Mouse (Mus musculus) retina, postnatal 1 day (tissue): ENCODE measurements around the gene Cd300lg.

Experiments used
- DNase-seq: peaks from one replicate; pipeline ENCODE4 v3.0.0-alpha.2; 2012

The Cd300lg gene

GRCm38 (mm10) chr11:102026694-102027360, 14.5 kb upstream of the Cd300lg start:
- DNase-seq = peak; percentile 96

GRCm38 (mm10) chr11:102027361-102028017, 13.8 kb upstream of the Cd300lg start:
- peak; percentile 57 for DNase-seq

- no peak for DNase-seq
Measured at GRCm38 (mm10) chr11:102028087-102028816, 13.1 kb upstream of the Cd300lg start, which contains the start of gene Mpp3. Gene Mpp3 (minus strand): TSS chr11:102028461.

GRCm38 (mm10) chr11:102029304-102029703, 12.0 kb upstream of the Cd300lg start:
- DNase-seq = no peak

GRCm38 (mm10) chr11:102029966-102030365, 11.3 kb upstream of the Cd300lg start:
- DNase-seq = peak; percentile 69

GRCm38 (mm10) chr11:102031149-102031548, 10.2 kb upstream of the Cd300lg start:
- no peak for DNase-seq

- no peak for DNase-seq
Measured at GRCm38 (mm10) chr11:102033055-102033591, 8.2 kb upstream of the Cd300lg start.

GRCm38 (mm10) chr11:102034887-102035286, 6.4 kb upstream of the Cd300lg start:
- peak; percentile 37 for DNase-seq

GRCm38 (mm10) chr11:102035456-102035960, 5.8 kb upstream of the Cd300lg start:
- no peak for DNase-seq

- no peak for DNase-seq
Measured at GRCm38 (mm10) chr11:102036336-102036735, 5.0 kb upstream of the Cd300lg start.

GRCm38 (mm10) chr11:102037789-102038188, 3.5 kb upstream of the Cd300lg start:
- DNase-seq = no peak

GRCm38 (mm10) chr11:102039487-102040137, 1.7 kb upstream of the Cd300lg start:
- DNase-seq = peak; percentile 67

- DNase-seq = peak; percentile 95
Measured at GRCm38 (mm10) chr11:102040138-102040524, 1.2 kb upstream of the Cd300lg start.

- peak; percentile 33 for DNase-seq
Measured at GRCm38 (mm10) chr11:102040646-102041045, 663 bp upstream of the Cd300lg start.

GRCm38 (mm10) chr11:102042971-102043370, 1.7 kb downstream of the Cd300lg start:
- DNase-seq = no peak

- no peak for DNase-seq
Measured at GRCm38 (mm10) chr11:102043381-102043780, 2.1 kb downstream of the Cd300lg start.

- DNase-seq = no peak
Measured at GRCm38 (mm10) chr11:102044691-102045212, 3.4 kb downstream of the Cd300lg start.

GRCm38 (mm10) chr11:102046607-102047006, 5.3 kb downstream of the Cd300lg start:
- DNase-seq = no peak

GRCm38 (mm10) chr11:102049875-102050482, 8.7 kb downstream of the Cd300lg start:
- DNase-seq = no peak

- no peak for DNase-seq
Measured at GRCm38 (mm10) chr11:102051541-102051940, 10.2 kb downstream of the Cd300lg start.

GRCm38 (mm10) chr11:102051954-102052353, 10.6 kb downstream of the Cd300lg start:
- no peak for DNase-seq

GRCm38 (mm10) chr11:102052697-102053096, 11.4 kb downstream of the Cd300lg start:
- DNase-seq = no peak
